Comparison of ENCODE assay signal across 16 mouse cellular contexts in the genomic region with DNA sequence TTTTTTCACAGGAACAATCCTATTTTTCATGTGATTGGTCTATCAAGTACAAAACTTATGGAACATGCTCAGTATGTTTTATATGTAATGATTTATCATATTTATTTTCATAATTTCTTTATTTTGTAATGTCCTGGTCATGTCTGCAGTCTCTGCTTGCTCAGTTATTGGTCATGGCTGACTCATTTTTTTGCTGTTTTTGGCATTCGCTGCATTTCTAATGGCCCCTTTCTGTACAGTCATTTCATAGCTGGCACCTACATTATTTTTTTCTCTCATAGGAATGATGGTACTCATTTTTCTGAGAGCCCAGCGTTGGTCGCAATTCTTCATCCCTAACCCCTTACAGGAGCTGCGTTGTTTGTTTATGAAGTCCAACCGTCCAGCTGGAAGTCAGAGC.
"Had no signal": no experiment of that assay in that cellular context is flagged by ENCODE, and none has a peak within 500 bp of the region (broad histone marks: within the 10 kb centered on the region; RNA-seq: fewer than 3 reads in every experiment).

No protein-coding gene starts in this region.

- H3K9ac ChIP-seq: lung, embryonic 15.5 days; midbrain, embryonic 13.5 days; midbrain, embryonic 15.5 days; stomach, embryonic 15.5 days had no signal

- H3K27me3 ChIP-seq: lung, embryonic 15.5 days; megakaryocyte, embryonic 14.5 days; midbrain, embryonic 13.5 days; midbrain, embryonic 15.5 days; stomach, embryonic 15.5 days had no signal

- DNase-seq: lung, adult 2 months; lung, postnatal 14 days; lung, postnatal 36 days; right cerebral cortex, postnatal 14 days; thymus, adult 2 months; thymus, postnatal 25 days; thymus, postnatal 4 days had no signal

- H3K4me2 ChIP-seq: lung, embryonic 15.5 days; midbrain, embryonic 11.5 days; midbrain, embryonic 15.5 days; stomach, embryonic 15.5 days had no signal

- H3K36me3 ChIP-seq: lung, embryonic 15.5 days; midbrain, embryonic 13.5 days; midbrain, embryonic 15.5 days; stomach, embryonic 15.5 days had no signal

- H3K4me1 ChIP-seq: lung, embryonic 15.5 days; megakaryocyte, embryonic 14.5 days; stomach, embryonic 15.5 days had no signal

- ATAC-seq: lung, postnatal 0 days had no signal

- H3K27ac ChIP-seq: lung, embryonic 15.5 days; macrophage; stomach, embryonic 15.5 days; stomach, postnatal 0 days had no signal

- H3K4me3 ChIP-seq: lung, embryonic 15.5 days; megakaryocyte, embryonic 14.5 days; midbrain, embryonic 13.5 days; midbrain, embryonic 15.5 days; stomach, embryonic 15.5 days had no signal

- H3K9me3 ChIP-seq: lung, embryonic 15.5 days; megakaryocyte, embryonic 14.5 days; midbrain, embryonic 13.5 days; midbrain, embryonic 15.5 days; stomach, embryonic 15.5 days had no signal
